Mouse (Mus musculus) cortical plate, adult 2 months (tissue): ENCODE results near the gene Rnf151.
"Not testable (repeated sequence)": the region's sequence is repeated elsewhere in the genome, so short reads cannot be mapped to it uniquely, and the experiment has no call there.

ENCODE experiments used
- CTCF ChIP-seq: fragments of 200-500 bp; IDR thresholded peaks from 2 replicates; pipeline ENCODE4 v1.5.1; 2011; ENCODE audit warnings: mild to moderate bottlenecking, control low read depth, low read length; ENCODE audit not compliant: insufficient read depth; ENCODE audit errors: extremely low read depth
- POLR2A ChIP-seq: fragments of 200-500 bp; IDR thresholded peaks from 2 replicates; pipeline ENCODE4 v1.6.1; 2011; ENCODE audit warnings: mild to moderate bottlenecking, low read length, control low read depth; ENCODE audit not compliant: insufficient read depth; ENCODE audit errors: extremely low read depth

- TF ChIP-seq CTCF = not testable (repeated sequence)
- 0 out of 2 replicates have a peak, but pooled peaks have one; percentile 31 for TF ChIP-seq POLR2A
Observed at GRCm38 (mm10) chr17:24721383-24721955, 3.6 kb upstream of the Rnf151 start.
